11 mouse cellular contexts compared by ENCODE assay signal in genomic region chr3:37919450-37920156, GRCm38 (mm10).
DNase-seq lines count a peak whose midpoint lies in the region; ATAC-seq and TF ChIP-seq lines count a peak whose summit lies in the region.
"Had no signal": no experiment of that assay in that cellular context is flagged by ENCODE, and none has a peak within 500 bp of the region (broad histone marks: within the 10 kb centered on the region; RNA-seq: fewer than 3 reads in every experiment).

No protein-coding gene starts in this region.

- DNase-seq in heart, postnatal 0 days (ENCODE audit: low spot score), result no peak
- no peak for DNase-seq in heart, postnatal 4 days
- peak; percentile 30 for DNase-seq in retina, embryonic 14.5 days (ENCODE audit: low spot score)
- DNase-seq in retina, postnatal 1 day, result no peak
- peak; percentile 3 for DNase-seq in splenic B cell, adult 2 months (ENCODE audit: low read depth, low spot score)
- DNase-seq in left cerebral cortex, postnatal 25 days (ENCODE audit: low spot score in 2 of 2), result no peak
- no peak for DNase-seq in right cerebral cortex, adult 2 months (ENCODE audit: low spot score in 2 of 2)

- H3K4me1 ChIP-seq in heart, postnatal 0 days (ENCODE audit: control insufficient read depth, insufficient read depth), result 0 out of 2 replicates have a peak, but pooled peaks cover 3% of the 10 kb centered on the region
- H3K4me1 ChIP-seq: forebrain, embryonic 15.5 days had no signal

- no peak overlapping the region for H3K4me2 ChIP-seq in heart, postnatal 0 days (ENCODE audit: low read depth, low read length)
- H3K4me2 ChIP-seq: forebrain, embryonic 15.5 days; heart, embryonic 13.5 days had no signal

- no peaks in the 10 kb centered on the region for H3K36me3 ChIP-seq in heart, postnatal 0 days (replicated peaks; ENCODE audit: control insufficient read depth, insufficient read depth, low read length)
- no peaks in the 10 kb centered on the region for H3K36me3 ChIP-seq in splenic B cell, adult 2 months (ENCODE audit: control insufficient read depth, insufficient read depth, low read length, poor library complexity, severe bottlenecking)
- H3K36me3 ChIP-seq: forebrain, embryonic 15.5 days; heart, embryonic 13.5 days; midbrain, embryonic 10.5 days had no signal

- intact Hi-C loops in left cerebral cortex, postnatal 25 days (cut with DNase I), result no loop called here

- 0 out of 2 replicates have a peak, but pooled peaks have one; percentile 25 for TF ChIP-seq CTCF in heart, postnatal 0 days (IDR thresholded peaks at IDR 0.05; ENCODE audit: low read depth)

- no peak for TF ChIP-seq EP300 in heart, postnatal 0 days (IDR thresholded peaks at IDR 0.05; ENCODE audit: low read depth)

- no peaks in the 10 kb centered on the region for H3K27me3 ChIP-seq in heart, postnatal 0 days (ENCODE audit: control insufficient read depth, insufficient read depth, low read length)
- no peaks in the 10 kb centered on the region; the same call in 1 of the 2 replicates for H3K27me3 ChIP-seq in splenic B cell, adult 2 months (ENCODE audit: control insufficient read depth, insufficient read depth, low read length, poor library complexity, severe bottlenecking)
- H3K27me3 ChIP-seq: forebrain, embryonic 15.5 days; heart, embryonic 13.5 days had no signal

- WGBS in heart, postnatal 0 days, result 67% methylated on average over 4 of the region's 4 CpGs

- no peak overlapping the region for H3K9ac ChIP-seq in heart, postnatal 0 days (replicated peaks; ENCODE audit: low read depth, low read length)
- H3K9ac ChIP-seq: forebrain, embryonic 15.5 days; heart, embryonic 13.5 days had no signal

- no peak overlapping the region for H3K27ac ChIP-seq in heart, postnatal 0 days (ENCODE audit: low read depth)
- H3K27ac ChIP-seq: forebrain, embryonic 15.5 days; heart, embryonic 13.5 days; midbrain, embryonic 10.5 days had no signal

- no peaks in the 10 kb centered on the region for H3K9me3 ChIP-seq in heart, postnatal 0 days (replicated peaks; ENCODE audit: control insufficient read depth, low read length)
- H3K9me3 ChIP-seq: forebrain, embryonic 15.5 days; heart, embryonic 13.5 days; midbrain, embryonic 10.5 days had no signal

- ATAC-seq in heart, postnatal 0 days (ENCODE audit: insufficient read depth, low read depth), result no peak
- ATAC-seq in common myeloid progenitor, adult 5-6 weeks (replicated peaks; ENCODE audit: low read depth, poor library complexity, severe bottlenecking), result 0 out of 2 replicates have a peak, but pooled peaks have one; percentile 36
- ATAC-seq: forebrain, embryonic 15.5 days had no signal

- H3K4me3 ChIP-seq in heart, postnatal 0 days (ENCODE audit: low read depth, low read length), result no peak overlapping the region
- H3K4me3 ChIP-seq: forebrain, embryonic 15.5 days; heart, embryonic 13.5 days; midbrain, embryonic 10.5 days had no signal

Comparison
In these comparisons a context has a peak if more than half of its experiments do, and no peak if none do; other contexts are left out.
1. DNase-seq: peak in retina, embryonic 14.5 days (single experiment) and splenic B cell, adult 2 months (single experiment); none in heart, postnatal 0 days (single experiment), heart, postnatal 4 days (single experiment), retina, postnatal 1 day (single experiment), left cerebral cortex, postnatal 25 days (0 of 2) and right cerebral cortex, adult 2 months (0 of 2).